Mouse (Mus musculus) layer of hippocampus, adult 11-12 months (tissue): ENCODE data around the gene Eif3l.

ENCODE experiments used
- DNase-seq: peaks from one replicate; pipeline ENCODE4 v3.0.0; 2022; ENCODE audit warnings: low spot score

Eif3l gene

DNA sequence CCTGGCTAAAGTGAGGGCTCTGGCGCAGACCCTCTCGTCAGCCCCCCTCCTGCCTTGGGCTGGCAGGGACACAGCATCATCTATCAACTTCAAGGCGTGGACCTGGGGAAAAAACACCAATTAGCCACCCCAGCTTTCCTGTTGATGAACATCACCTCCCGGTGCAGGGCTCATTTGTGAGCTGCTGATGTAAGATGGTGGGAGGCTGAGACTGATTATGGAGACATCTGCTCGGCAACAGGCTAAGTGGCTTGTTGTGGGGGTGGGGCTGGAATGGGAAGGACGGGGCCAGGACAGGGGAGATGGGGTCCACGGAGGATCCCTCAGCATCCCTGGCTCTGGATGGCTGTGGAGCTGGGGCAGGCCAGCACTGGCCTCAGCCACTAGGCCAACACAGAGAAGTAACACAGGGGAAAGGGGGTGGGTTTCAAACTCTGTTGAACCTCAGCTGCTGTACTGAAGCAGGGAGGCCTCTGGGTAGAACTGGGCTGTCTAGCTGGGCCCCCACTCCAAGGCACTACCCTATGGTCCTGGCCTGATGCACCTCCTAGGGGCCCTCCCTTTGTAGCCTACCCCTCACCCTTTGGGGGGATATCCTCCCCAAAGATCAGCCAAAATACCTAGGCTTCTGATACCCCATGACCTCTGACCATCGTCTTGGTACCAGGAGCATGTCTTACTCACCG, 24.7 kb upstream of the Eif3l start:
- DNase-seq: no peak

DNA sequence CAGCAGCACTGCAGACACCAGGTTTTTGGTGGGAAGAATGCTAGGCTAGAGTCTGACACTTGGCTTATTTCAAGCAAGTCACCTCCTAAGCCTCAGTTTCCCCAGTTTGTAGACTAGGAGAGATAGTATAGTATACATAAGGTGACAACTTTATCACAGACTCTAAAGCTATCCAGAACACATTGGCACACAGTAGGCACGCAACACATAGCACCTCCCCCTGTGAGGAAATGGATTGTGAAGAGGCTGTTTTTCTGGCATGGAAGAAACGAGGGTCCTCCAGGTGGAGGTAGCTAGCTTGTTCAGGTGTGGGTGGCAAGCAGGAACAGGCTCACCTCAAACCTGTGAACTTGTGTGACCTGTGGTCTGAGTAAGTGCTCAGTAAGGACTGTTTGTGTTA, 24.0 kb upstream of the Eif3l start:
- DNase-seq: no peak

GRCm38 (mm10) chr15:79051461-79052360, 23.3 kb upstream of the Eif3l start:
- no peak for DNase-seq

- DNase-seq: no peak
These were observed 22.6 kb upstream of the Eif3l start for GRCm38 (mm10) chr15:79052366-79052765.

- DNase-seq: no peak
These were observed 18.4 kb upstream of the Eif3l start for GRCm38 (mm10) chr15:79056601-79057000.

DNA sequence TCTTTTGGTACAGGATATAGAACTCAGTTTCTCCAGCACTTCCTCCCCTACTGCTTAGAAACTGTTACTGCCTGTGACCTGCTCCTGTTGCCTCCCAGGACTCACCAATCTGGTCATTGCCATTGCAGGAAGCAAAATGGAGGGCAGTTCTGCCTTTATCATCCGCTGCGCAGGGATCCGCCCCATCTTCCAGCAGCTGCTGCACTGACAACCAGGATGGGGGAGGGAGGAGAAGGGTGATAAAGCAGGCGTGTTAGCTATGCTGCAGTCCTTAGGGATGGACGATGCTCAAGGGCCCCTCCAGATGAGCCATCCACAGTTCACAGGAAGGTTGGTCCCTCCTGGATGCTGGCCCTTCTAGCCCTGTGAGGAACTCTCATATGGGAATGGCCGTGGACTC, 17.1 kb upstream of the Eif3l start:
- no peak for DNase-seq

DNA sequence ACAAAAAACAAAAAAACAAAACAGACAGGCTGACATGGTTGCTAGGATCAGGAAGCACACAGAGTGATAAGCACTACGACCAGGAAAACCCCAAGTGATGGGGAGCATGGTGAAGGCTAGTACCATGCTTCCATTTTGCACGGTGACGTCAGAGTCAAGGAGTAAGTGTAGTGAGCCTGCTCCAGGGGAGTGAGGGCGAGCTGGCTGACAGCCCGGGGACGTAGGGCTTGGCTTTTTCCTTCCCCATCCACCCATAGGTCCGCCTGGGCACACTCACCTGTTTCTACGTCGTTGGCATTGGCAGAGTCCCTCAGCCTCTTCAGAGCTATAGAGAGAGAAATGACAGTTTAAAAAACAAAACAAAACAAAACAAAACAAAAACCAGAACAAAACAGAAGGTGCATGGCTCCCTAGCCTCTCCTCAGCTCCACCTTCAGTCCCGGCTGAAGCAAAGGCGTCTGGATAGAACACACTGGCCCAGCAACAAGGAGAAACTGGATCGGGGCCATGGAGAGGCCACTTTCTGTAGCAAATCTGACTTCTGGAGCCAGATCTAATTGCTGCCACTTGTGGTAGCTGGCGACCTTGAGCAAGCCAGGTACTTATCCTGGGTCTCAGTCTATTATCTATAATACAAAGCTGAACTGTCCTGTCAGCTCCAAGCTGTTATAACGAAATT, 14.0 kb upstream of the Eif3l start:
- DNase-seq: no peak

- DNase-seq: peak; percentile 99
These were observed 12.4 kb upstream of the Eif3l start, which contains the start of gene Ankrd54 for GRCm38 (mm10) chr15:79062376-79063159. Gene Ankrd54, minus strand, starts transcription at chr15:79062893.

DNA sequence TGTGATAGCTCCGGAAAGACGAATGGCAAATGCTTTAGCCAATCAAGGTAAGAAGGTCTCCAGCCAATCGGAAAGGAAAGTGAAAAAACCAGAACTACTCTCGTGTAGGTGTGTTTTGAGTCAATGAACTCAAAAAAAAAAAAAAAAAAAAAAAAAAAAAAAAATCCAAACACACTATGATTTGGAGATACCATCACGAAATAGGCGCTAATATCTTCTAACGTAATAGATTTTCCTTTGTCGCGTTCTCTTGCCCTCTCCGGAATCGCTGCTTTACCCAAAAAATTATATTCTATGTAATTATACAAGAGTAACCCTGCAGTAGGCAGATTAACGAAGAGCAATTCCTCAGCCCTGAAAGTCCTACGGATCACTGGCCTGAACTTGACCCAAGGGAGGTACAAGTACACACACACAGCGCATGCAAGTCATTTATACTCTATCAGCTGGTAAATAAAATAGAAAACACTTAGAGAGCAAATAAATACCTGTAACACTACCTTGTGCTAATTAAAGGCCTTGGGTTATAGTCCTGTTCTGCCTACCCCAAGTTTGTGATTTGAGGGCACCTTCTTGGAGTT, 11.7 kb upstream of the Eif3l start:
- no peak for DNase-seq

GRCm38 (mm10) chr15:79065086-79065770, 9.8 kb upstream of the Eif3l start:
- DNase-seq: no peak

DNA sequence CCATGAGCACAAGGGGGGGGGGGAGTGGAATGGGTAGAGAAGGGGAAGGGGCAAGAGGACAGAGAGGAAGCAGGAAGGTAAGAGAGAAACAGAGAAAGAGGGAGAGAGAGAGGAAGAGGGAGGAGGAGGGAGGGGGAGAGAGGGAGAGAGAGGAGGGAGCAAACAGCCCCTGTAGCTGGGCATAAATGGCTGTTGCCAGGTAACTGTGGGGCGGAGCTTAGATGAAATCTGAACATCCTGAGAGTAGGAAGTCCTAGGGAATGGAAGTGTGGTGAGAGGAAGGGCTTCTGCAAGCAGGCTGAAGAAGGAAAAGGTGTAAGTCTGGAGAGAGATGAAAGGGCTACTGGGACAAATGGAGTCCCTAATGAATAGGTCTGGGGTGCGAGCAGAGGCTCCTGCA, 8.7 kb upstream of the Eif3l start:
- no peak for DNase-seq

DNA sequence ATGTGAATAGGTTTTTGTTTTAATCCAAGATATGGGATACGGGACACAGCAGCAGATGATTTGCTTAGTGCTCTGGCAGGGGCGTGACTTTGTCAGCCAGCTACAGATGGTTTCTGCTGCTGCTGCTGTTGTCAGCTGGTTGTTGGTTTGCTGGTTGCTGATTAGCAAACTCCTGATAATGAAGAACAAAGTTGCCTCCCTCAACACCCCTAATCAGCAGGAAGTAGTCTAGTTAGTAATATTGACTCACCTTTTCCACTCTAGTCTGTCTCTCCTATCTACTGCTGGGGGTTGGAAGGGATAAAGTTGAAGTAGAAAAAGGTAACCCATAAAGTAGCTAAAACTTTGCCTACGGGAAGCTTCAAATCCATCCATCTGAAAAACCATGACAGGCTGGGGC, 7.3 kb upstream of the Eif3l start:
- DNase-seq: no peak

- DNase-seq: no peak
These were observed 6.6 kb upstream of the Eif3l start for GRCm38 (mm10) chr15:79068416-79068815.

DNA sequence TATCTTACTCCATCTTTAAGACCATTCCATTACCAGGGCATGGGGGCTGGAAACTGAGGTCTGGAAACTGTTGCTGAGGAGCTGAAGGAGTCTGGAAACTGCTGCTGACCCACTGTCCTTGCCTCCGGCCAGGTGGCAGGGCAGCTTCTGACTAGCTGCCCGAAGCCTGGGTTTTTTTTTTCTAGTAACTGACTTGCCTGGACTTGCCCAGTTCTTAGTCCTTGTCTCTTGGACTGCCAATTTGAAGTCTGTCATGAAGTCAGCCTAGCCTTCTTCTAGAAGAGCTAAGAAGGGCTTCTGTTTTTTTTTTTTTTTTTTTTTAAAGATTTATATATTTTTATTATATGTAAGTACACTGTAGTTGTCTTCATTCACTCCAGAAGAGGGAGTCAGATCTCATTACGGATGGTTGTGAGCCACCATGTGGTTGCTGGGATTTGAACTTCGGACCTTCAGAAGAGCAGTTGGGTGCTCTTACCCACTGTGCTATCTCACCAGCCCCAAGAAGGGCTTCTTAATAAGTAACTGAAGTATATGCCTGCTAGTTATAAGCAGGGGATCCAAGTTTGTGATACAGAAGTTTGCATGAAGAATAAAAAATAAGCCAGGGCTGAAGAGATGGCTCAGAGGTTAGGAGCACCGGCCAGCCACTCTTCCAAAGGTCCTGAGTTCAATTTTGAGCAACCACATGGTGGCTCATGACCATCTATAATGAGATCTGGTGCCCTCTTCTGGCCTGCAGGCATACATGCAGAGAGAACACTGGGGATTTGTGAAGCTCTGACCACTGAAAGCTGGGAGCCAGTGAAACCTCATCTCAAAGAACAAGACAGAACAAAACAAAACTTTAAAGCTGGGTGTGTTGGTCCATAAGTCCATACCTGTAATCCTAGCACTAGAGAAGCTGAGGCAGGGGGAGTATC, 3.6 kb upstream of the Eif3l start:
- no peak for DNase-seq

DNA sequence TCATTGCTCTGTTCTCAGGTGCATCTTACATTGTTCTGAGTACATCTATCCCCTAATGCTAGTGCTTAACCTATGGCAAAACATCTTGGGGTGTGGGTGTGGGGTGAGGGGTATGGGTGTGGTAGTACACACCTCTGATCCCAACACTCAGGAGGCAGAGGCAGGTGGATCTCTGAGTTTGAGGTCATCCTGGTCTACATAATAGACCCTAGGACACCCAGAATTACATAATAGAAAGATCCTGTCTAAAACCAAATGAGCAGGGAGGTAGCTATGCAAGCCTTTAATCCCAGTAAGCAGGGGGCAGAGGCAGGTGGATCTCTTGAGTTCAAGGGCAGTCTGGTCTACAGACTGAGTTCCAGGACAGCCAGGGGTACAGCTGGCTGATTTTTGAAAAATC, 1.2 kb upstream of the Eif3l start:
- DNase-seq: no peak

DNA sequence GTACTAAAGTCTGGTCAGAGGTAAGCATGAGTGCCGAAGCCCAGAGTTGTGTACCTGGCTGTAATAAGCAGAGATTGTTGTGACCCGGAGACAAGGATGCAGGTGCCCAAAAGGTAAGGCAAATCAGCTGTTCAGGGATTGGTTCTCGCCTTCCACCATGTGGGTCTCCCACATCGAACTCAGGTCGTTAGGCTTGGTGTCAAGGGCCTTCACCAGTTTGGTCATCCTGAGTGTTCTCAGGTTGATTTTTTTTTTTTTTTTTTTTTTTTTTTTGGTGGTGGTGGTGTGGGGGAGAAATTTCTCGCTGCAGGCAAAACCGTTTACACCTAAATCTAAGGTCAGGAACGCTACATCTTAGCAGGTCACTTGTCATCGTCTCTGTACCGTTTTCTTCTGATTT, 533 bp upstream of the Eif3l start:
- DNase-seq: no peak

DNA sequence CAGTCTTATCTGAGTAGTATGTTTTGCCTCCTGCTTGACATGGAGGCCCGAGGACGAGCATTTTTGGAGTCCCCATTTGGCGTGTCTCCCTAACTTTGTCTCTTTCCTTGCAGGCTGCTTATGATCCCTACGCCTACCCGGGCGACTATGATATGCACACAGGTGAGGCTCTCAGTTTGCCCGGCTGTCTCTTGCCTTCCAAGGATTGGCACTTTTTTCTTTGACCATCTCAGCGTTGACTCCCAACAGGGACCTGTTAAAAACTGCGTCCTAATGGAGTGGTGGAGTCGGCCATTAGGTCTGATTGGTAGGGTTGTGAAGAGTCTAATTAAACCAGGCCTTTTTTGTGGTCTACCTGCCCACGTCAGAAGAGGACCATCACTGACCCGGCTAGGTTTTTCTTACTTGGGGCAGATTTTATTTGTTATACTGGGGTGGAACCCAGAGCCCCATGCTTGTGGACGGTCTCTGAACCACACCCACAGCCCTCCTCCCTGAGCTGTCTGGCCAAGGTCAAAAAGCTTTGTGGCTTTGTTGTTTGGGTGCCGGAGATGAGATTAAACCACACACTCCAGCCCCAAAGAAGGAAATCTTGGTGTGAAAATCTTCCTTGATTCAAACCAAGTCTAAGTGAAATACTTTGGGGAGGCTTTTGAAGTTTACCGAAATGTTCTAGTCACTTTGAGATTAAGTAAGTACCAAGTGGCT, 833 bp downstream of the Eif3l start:
- DNase-seq: no peak

DNA sequence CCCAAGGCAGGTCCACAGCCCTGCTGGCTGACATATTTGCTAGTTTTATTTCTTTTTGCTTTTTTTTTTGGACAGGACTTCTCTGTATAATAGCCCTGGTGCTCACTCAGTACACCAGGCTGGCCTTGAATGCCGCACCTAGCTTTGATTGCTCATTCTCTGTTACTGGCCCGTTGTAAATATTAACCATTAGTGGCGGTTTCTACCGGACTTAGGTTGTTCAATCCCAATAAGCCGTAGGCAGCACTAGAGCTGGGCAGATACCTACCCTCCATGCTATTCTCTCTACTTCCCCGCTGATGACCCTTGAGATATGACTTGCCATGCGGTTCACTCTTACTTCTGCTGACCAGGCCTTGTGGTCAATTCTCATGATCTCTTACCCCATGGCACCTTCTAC, 4.6 kb downstream of the Eif3l start:
- DNase-seq: no peak

- no peak for DNase-seq
These were observed 17.3 kb downstream of the Eif3l start for GRCm38 (mm10) chr15:79092284-79092683.
